Comparison of ENCODE assay signal across 8 mouse cellular contexts in genomic region chr11:114812731-114813240, GRCm38 (mm10). TPM values are rescaled to one million over a fixed set of nuclear protein-coding genes. Genes with fewer than 3 reads are reported as not detected.
DNase-seq lines count a peak whose midpoint lies in the region; ATAC-seq and TF ChIP-seq lines count a peak whose summit lies in the region.

No protein-coding gene starts in this region.

- no peak for TF ChIP-seq POLR2A in brain, embryonic 14.5 days (IDR thresholded peaks at IDR 0.05; ENCODE audit: borderline replicate concordance, extremely low read depth, insufficient read depth, insufficient read length, poor library complexity, severe bottlenecking)
- no peak for TF ChIP-seq POLR2A in thymus, adult 2 months (IDR thresholded peaks at IDR 0.05; ENCODE audit: control insufficient read depth, extremely low read depth, insufficient read depth, low read length, poor library complexity)

- no peak overlapping the region for H3K4me2 ChIP-seq in forebrain, embryonic 11.5 days (ENCODE audit: low read depth, low read length, severe bottlenecking)

- TF ChIP-seq CTCF in brain, embryonic 14.5 days (IDR thresholded peaks at IDR 0.05; ENCODE audit: borderline replicate concordance, extremely low read depth, insufficient read depth, insufficient read length), result peak; percentile 89
- peak; percentile 78; the same call in 1 of the 2 replicates for TF ChIP-seq CTCF in thymus, adult 2 months (IDR thresholded peaks at IDR 0.05; ENCODE audit: borderline replicate concordance, control insufficient read depth, extremely low read depth, insufficient read depth, low read length, poor library complexity)

- H3K4me1 ChIP-seq in forebrain, embryonic 11.5 days (replicated peaks; ENCODE audit: control insufficient read depth, insufficient read depth, low read length), result peaks cover 1% of the 10 kb centered on the region; the same call in 1 of the 2 replicates
- peaks cover 21% of the 10 kb centered on the region for H3K4me1 ChIP-seq in thymus, adult 2 months (replicated peaks; ENCODE audit: control insufficient read depth, insufficient read depth, low read length)

- H3K4me3 ChIP-seq in forebrain, embryonic 11.5 days (ENCODE audit: low read depth, low read length), result no peak overlapping the region
- H3K4me3 ChIP-seq in thymus, adult 2 months (ENCODE audit: control insufficient read depth, insufficient read depth, low read length), result no peak overlapping the region

- ATAC-seq in forebrain, embryonic 11.5 days (replicated peaks; ENCODE audit: low FRiP score), result peak; percentile 71

- no peaks in the 10 kb centered on the region for H3K9me3 ChIP-seq in forebrain, embryonic 11.5 days (ENCODE audit: control insufficient read depth, low read length)

- WGBS in forebrain, embryonic 11.5 days, result 18% methylated on average over 6 of the region's 6 CpGs
- WGBS in thymus, adult 2 months, result 20% methylated on average over 6 of the region's 6 CpGs

- 0 out of 2 replicates have a peak overlapping the region, but pooled peaks have one; percentile 16 for H3K9ac ChIP-seq in forebrain, embryonic 11.5 days (ENCODE audit: low read length)

- peak; percentile 77 for DNase-seq in CD4-positive helper T cell, adult 2 months (ENCODE audit: low read depth, low spot score)
- peak; percentile 89 for DNase-seq in brain, embryonic 14.5 days (ENCODE audit: low read depth)
- peak; percentile 95 for DNase-seq in forebrain, embryonic 11.5 days (ENCODE audit: low spot score)
- DNase-seq in heart, postnatal 14 days, result peak; percentile 93 to 98
- DNase-seq in layer of hippocampus, adult 11-12 months (ENCODE audit: low spot score), result peak; percentile 94
- DNase-seq in lung, adult 18-20 months, result peak; percentile 84 to 87
- DNase-seq in ovary, adult 18-20 months (ENCODE audit: low spot score), result peak; percentile 75
- DNase-seq in thymus, adult 2 months, result peak; percentile 83

- intact Hi-C loops in heart, postnatal 14 days (cut with DNase I), result loop anchor here (1.0 kb wide), 3 partner anchors 62 to 100 kb away; no protein-coding TSS in a partner anchor

- H3K36me3 ChIP-seq in forebrain, embryonic 11.5 days (ENCODE audit: control insufficient read depth, insufficient read depth, low read length), result no peaks in the 10 kb centered on the region
- no peaks in the 10 kb centered on the region for H3K36me3 ChIP-seq in thymus, adult 2 months (ENCODE audit: control insufficient read depth, insufficient read depth, low read length)

- H3K27me3 ChIP-seq in forebrain, embryonic 11.5 days (ENCODE audit: control insufficient read depth, insufficient read depth, low read length), result no peaks in the 10 kb centered on the region
- H3K27me3 ChIP-seq in thymus, adult 2 months (ENCODE audit: control insufficient read depth, insufficient read depth, low read length), result no peaks in the 10 kb centered on the region

- H3K27ac ChIP-seq in forebrain, embryonic 11.5 days (ENCODE audit: low read depth, low read length), result no peak overlapping the region
- H3K27ac ChIP-seq in thymus, adult 2 months (ENCODE audit: control insufficient read depth, insufficient read depth, low read length), result no peak overlapping the region

RNA-seq across cellular contexts. Expression of gene Gpr142, which starts 14.1 kb away (rescaled TPM):
- polyA plus RNA-seq in brain, embryonic 14.5 days (2012; rRNA removed), result 0.07 and 0.08 TPM in 2 replicates
- polyA plus RNA-seq in forebrain, embryonic 11.5 days (2014; fragmentation: Nextera tagmentation; extraction: Ambion mirVana), result not detected in 2 replicates
- total RNA-seq in heart, postnatal 14 days (2021), result not detected
- not detected in 2 replicates for polyA plus RNA-seq in thymus, adult 2 months (2012; rRNA removed)

RNA-seq across cellular contexts. Expression of gene Btbd17, which starts 17.0 kb away (rescaled TPM):
- polyA plus RNA-seq in brain, embryonic 14.5 days (2012; rRNA removed), result 36.2 and 50.6 TPM in 2 replicates
- polyA plus RNA-seq in forebrain, embryonic 11.5 days (2014; fragmentation: Nextera tagmentation; extraction: Ambion mirVana), result 42.2 and 47.3 TPM in 2 replicates
- under 1 TPM in 1 of 2 experiments, not detected in 1; 0.12 TPM for total RNA-seq in heart, postnatal 14 days (2021)
- polyA plus RNA-seq in thymus, adult 2 months (2012; rRNA removed), result 0.53 and 1.1 TPM in 2 replicates

RNA-seq across cellular contexts. Expression of gene Gprc5c, which starts 38.2 kb away (rescaled TPM):
- polyA plus RNA-seq in brain, embryonic 14.5 days (2012; rRNA removed), result 4.1 and 7.4 TPM in 2 replicates
- 14.1 and 14.4 TPM in 2 replicates for polyA plus RNA-seq in forebrain, embryonic 11.5 days (2014; fragmentation: Nextera tagmentation; extraction: Ambion mirVana)
- total RNA-seq in heart, postnatal 14 days (2021), result 10 to 100 TPM in 1 of 2 experiments, 1 to 10 TPM in 1; 7.4 to 10.7 TPM
- polyA plus RNA-seq in thymus, adult 2 months (2012; rRNA removed), result 5.4 and 6.4 TPM in 2 replicates

RNA-seq across cellular contexts. Expression of gene Kif19a, which starts 47.6 kb away (rescaled TPM):
- 0.76 and 0.97 TPM in 2 replicates for polyA plus RNA-seq in brain, embryonic 14.5 days (2012; rRNA removed)
- polyA plus RNA-seq in forebrain, embryonic 11.5 days (2014; fragmentation: Nextera tagmentation; extraction: Ambion mirVana), result 0.83 and 1.2 TPM in 2 replicates
- 1 to 10 TPM in 1 of 2 experiments, under 1 TPM in 1; 0.27 to 1.3 TPM for total RNA-seq in heart, postnatal 14 days (2021)
- 0.59 and 0.71 TPM in 2 replicates for polyA plus RNA-seq in thymus, adult 2 months (2012; rRNA removed)

Comparison
In these comparisons a context has a peak if more than half of its experiments do, and no peak if none do; other contexts are left out.
1. RNA of gene Btbd17, which starts 17.0 kb away (polyA plus RNA-seq): 42.2 to 47.3 TPM in forebrain, embryonic 11.5 days and 36.2 to 50.6 TPM in brain, embryonic 14.5 days; 0.53 to 1.1 TPM in thymus, adult 2 months; every median in the first group is over 10 times any median in the second.
2. Peak in every context shown above with its lines, with median percentiles within 50 percentile points of each other: DNase-seq.